Mouse (Mus musculus): ENCODE data around the gene Slc2a6. TPM values are rescaled to one million over a fixed set of nuclear protein-coding genes. Genes with fewer than 3 reads are reported as not detected.
A peak's percentile ranks its signal among the peaks of the same experiment; 100 is the strongest.

The Slc2a6 gene
- polyA plus RNA-seq, 1 experiment from 2014 or later, result 2.8 TPM

- Histone ChIP-seq H3K36me3 (no peaks in the 10 kb centered on the region), H3K27me3 (ENCODE audit: insufficient read depth, poor library complexity, severe bottlenecking) (no peaks in the 10 kb centered on the region), H3K9me3 (no peaks in the 10 kb centered on the region), H3K4me1 (replicated peaks) (no peaks in the 10 kb centered on the region), H3K4me3 (no peak overlapping the region), H3K27ac (no peak overlapping the region)
- no peak for DNase-seq (ENCODE audit: low spot score)
- WGBS, result 80% methylated on average over 1 of the region's 1 CpGs
Observed at GRCm38 (mm10) chr2:26997498-26997897, 30.3 kb downstream of the Slc2a6 start.

GRCm38 (mm10) chr2:26993936-26994335 is 33.9 kb downstream of the Slc2a6 start:
- 84% methylated on average over 3 of the region's 3 CpGs for WGBS

GRCm38 (mm10) chr2:26984640-26985039 is 43.2 kb downstream of the Slc2a6 start:
- H3K27me3 ChIP-seq (ENCODE audit: insufficient read depth, poor library complexity, severe bottlenecking), result no peaks in the 10 kb centered on the region
- no peak for DNase-seq (ENCODE audit: low spot score)
- H3K36me3 ChIP-seq, result no peaks in the 10 kb centered on the region
- no peak overlapping the region for H3K27ac ChIP-seq
- H3K9me3 ChIP-seq, result no peaks in the 10 kb centered on the region
- no peak overlapping the region for H3K4me3 ChIP-seq
- H3K4me1 ChIP-seq (replicated peaks), result no peaks in the 10 kb centered on the region
- whole genome bisulfite sequencing, result 89% methylated on average over 5 of the region's 5 CpGs

More at GRCm38 (mm10) chr2:26993936-26994335, 33.9 kb downstream of the Slc2a6 start:
- no peaks in the 10 kb centered on the region for H3K4me1 ChIP-seq (replicated peaks)
- H3K36me3 ChIP-seq, result no peaks in the 10 kb centered on the region
- no peak for DNase-seq (ENCODE audit: low spot score)
- no peaks in the 10 kb centered on the region for H3K9me3 ChIP-seq
- no peak overlapping the region for H3K27ac ChIP-seq
- H3K4me3 ChIP-seq, result no peak overlapping the region
- no peaks in the 10 kb centered on the region for H3K27me3 ChIP-seq (ENCODE audit: insufficient read depth, poor library complexity, severe bottlenecking)

DNA sequence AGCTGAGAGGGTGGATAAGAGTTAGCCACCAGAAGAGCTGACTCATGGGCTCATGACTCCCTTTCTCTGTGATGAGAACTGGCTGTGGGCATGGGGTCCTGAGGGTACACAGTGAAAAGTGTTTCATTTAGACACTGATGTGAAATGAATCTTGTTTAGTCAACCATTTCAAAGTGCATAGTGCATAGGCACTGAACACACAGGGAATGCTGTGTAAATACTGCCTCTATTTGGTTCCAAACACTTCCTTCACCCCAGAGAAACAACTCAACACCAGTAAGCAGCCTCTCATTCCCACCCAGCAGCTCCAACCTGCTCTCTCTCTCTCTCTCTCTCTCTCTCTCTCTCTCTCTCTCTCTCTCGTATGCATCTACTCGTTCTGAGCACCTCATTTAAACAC is 43.6 kb downstream of the Slc2a6 start:
- H3K27me3 ChIP-seq (ENCODE audit: insufficient read depth, poor library complexity, severe bottlenecking), result no peaks in the 10 kb centered on the region
- WGBS, result 79% methylated on average over 2 of the region's 2 CpGs
- H3K27ac ChIP-seq, result no peak overlapping the region
- no peaks in the 10 kb centered on the region for H3K36me3 ChIP-seq
- no peaks in the 10 kb centered on the region for H3K4me1 ChIP-seq (replicated peaks)
- no peak overlapping the region for H3K4me3 ChIP-seq
- H3K9me3 ChIP-seq, result no peaks in the 10 kb centered on the region
- no peak for DNase-seq (ENCODE audit: low spot score)

DNA sequence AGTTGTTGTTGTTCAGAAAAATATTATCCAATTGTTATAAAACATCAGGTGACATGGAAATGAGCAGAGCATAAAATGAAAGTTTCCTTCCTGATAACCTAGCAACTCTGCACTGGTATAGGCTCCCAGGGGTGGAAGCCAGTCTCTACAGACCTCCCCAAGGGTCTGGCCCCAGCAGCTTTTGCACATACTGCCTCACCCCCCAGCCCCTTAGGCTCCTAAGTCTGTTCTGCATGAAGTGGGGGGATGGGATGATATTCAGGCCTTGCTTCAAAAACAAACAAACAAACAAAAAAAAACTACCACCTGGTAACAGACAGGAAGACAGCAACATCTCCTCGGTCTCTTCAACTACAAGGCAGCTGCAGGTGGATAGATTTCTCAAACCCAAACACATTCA is 47.4 kb downstream of the Slc2a6 start:
- no peak overlapping the region for H3K4me3 ChIP-seq
- no peaks in the 10 kb centered on the region for H3K36me3 ChIP-seq
- WGBS, result 75% methylated on average over 1 of the region's 1 CpGs
- no peak for DNase-seq (ENCODE audit: low spot score)
- no peaks in the 10 kb centered on the region for H3K9me3 ChIP-seq
- no peak overlapping the region for H3K27ac ChIP-seq
- H3K27me3 ChIP-seq (ENCODE audit: insufficient read depth, poor library complexity, severe bottlenecking), result no peaks in the 10 kb centered on the region
- no peaks in the 10 kb centered on the region for H3K4me1 ChIP-seq (replicated peaks)

DNA sequence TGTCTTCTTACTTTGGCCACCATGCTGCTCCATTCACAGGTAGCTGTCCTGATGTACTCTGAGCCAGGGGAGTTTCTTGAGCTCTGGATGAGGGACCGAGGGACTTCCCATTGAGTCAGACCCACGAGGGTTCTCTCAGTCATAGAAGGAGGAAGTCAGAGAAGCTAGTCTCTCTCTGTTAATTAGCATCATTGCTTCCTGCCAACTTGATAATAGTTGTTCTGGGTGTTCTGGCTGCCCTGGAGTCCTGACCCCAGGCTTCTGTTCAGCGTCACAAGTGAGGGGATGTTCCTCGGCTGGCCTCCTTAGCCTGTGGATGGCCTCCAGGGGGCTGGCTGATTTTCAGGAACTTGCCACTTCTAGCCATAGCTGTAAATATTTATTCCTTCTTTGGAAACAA is 53.8 kb downstream of the Slc2a6 start:
- Histone ChIP-seq H3K4me1 (replicated peaks) (peaks cover 10% of the 10 kb centered on the region), H3K9me3 (no peaks in the 10 kb centered on the region), H3K27me3 (ENCODE audit: insufficient read depth, poor library complexity, severe bottlenecking) (no peaks in the 10 kb centered on the region), H3K36me3 (no peaks in the 10 kb centered on the region), H3K27ac (no peak overlapping the region), H3K4me3 (no peak overlapping the region)
- no peak for DNase-seq (ENCODE audit: low spot score)
- 71% methylated on average over 4 of the region's 4 CpGs for WGBS

- Histone ChIP-seq H3K36me3 (no peaks in the 10 kb centered on the region), H3K27me3 (ENCODE audit: insufficient read depth, poor library complexity, severe bottlenecking) (no peaks in the 10 kb centered on the region), H3K4me3 (no peak within 1 kb of the TSS), H3K9me3 (no peaks in the 10 kb centered on the region), H3K4me1 (replicated peaks) (peaks cover 10% of the 10 kb centered on the region), H3K27ac (peak within 1 kb of the TSS; percentile 40; the same call in 1 of the 2 replicates)
- WGBS, result 66% methylated on average over 3 of the region's 3 CpGs
- DNase-seq (ENCODE audit: low spot score), result no peak
Observed at GRCm38 (mm10) chr2:26973116-26973515, 54.7 kb downstream of the Slc2a6 start, which contains the start of gene Adamts13. Adamts13 (plus strand) TSS chr2:26973416.

Other genes starting within 250 kb of the Slc2a6 start
- not detected in 2 replicates for gene Abo, start 163.0 kb downstream of the Slc2a6 start, polyA plus RNA-seq (2016; fragmentation: Nextera tagmentation; extraction: Ambion mirVana)
- gene Surf6, start 125.1 kb downstream of the Slc2a6 start, polyA plus RNA-seq (2016; fragmentation: Nextera tagmentation; extraction: Ambion mirVana), result 30.8 and 33.4 TPM in 2 replicates
- gene Med22, start 117.3 kb downstream of the Slc2a6 start, polyA plus RNA-seq (2016; fragmentation: Nextera tagmentation; extraction: Ambion mirVana), result 111 and 130 TPM in 2 replicates
- 566 and 674 TPM in 2 replicates for gene Rpl7a, start 117.2 kb downstream of the Slc2a6 start, polyA plus RNA-seq (2016; fragmentation: Nextera tagmentation; extraction: Ambion mirVana)
- 53.2 and 58.0 TPM in 2 replicates for gene Surf2, start 111.6 kb downstream of the Slc2a6 start, polyA plus RNA-seq (2016; fragmentation: Nextera tagmentation; extraction: Ambion mirVana)
- 47.4 and 53.6 TPM in 2 replicates for gene Surf1, start 111.5 kb downstream of the Slc2a6 start, polyA plus RNA-seq (2016; fragmentation: Nextera tagmentation; extraction: Ambion mirVana)
- 155 and 158 TPM in 2 replicates for gene Surf4, start 94.1 kb downstream of the Slc2a6 start, polyA plus RNA-seq (2016; fragmentation: Nextera tagmentation; extraction: Ambion mirVana)
- gene Stkld1, start 94.0 kb downstream of the Slc2a6 start, polyA plus RNA-seq (2016; fragmentation: Nextera tagmentation; extraction: Ambion mirVana), result 0.09 and 0.30 TPM in 2 replicates
- 47.4 and 56.1 TPM in 2 replicates for gene Rexo4, start 63.6 kb downstream of the Slc2a6 start, polyA plus RNA-seq (2016; fragmentation: Nextera tagmentation; extraction: Ambion mirVana)
- not detected in 2 replicates for gene Adamts13, start 54.6 kb downstream of the Slc2a6 start, polyA plus RNA-seq (2016; fragmentation: Nextera tagmentation; extraction: Ambion mirVana)
- 93.2 and 96.9 TPM in 2 replicates for gene Cacfd1, start 18.1 kb downstream of the Slc2a6 start, polyA plus RNA-seq (2016; fragmentation: Nextera tagmentation; extraction: Ambion mirVana)
- gene Mymk, start 44.2 kb upstream of the Slc2a6 start, polyA plus RNA-seq (2016; fragmentation: Nextera tagmentation; extraction: Ambion mirVana), result 0.11 and 0.29 TPM in 2 replicates
- 4.0 and 7.0 TPM in 2 replicates for gene Adamtsl2, start 51.4 kb upstream of the Slc2a6 start, polyA plus RNA-seq (2016; fragmentation: Nextera tagmentation; extraction: Ambion mirVana)
- 0.26 TPM in 2 replicates for gene Fam163b, start 114.5 kb upstream of the Slc2a6 start, polyA plus RNA-seq (2016; fragmentation: Nextera tagmentation; extraction: Ambion mirVana)
- gene Dbh, start 137.2 kb upstream of the Slc2a6 start, polyA plus RNA-seq (2016; fragmentation: Nextera tagmentation; extraction: Ambion mirVana), result 4.3 and 4.9 TPM in 2 replicates
- 1.9 and 3.9 TPM in 2 replicates for gene Sardh, start 220.3 kb upstream of the Slc2a6 start, polyA plus RNA-seq (2016; fragmentation: Nextera tagmentation; extraction: Ambion mirVana)

All from hindbrain, embryonic 10.5 days (tissue).